Mouse (Mus musculus) C2C12 (cell line): ENCODE results near the gene Adgrl1.

ENCODE experiments used
- CEBPB ChIP-seq: IDR thresholded peaks from one replicate; pipeline ENCODE4 v1.6.1; 2011; ENCODE audit warnings: low read depth, mild to moderate bottlenecking, control low read depth, moderate library complexity
- CTCF ChIP-seq: IDR thresholded peaks from one replicate; pipeline ENCODE4 v1.5.1; 2011; ENCODE audit not compliant: control insufficient read depth, insufficient read depth, insufficient read length
- USF1 ChIP-seq: IDR thresholded peaks from one replicate; pipeline ENCODE4 v1.6.1; 2011; ENCODE audit warnings: low read depth, mild to moderate bottlenecking, control low read depth, moderate library complexity

GRCm38 (mm10) chr8:83902961-83903666, 3.2 kb downstream of the Adgrl1 start:
- TF ChIP-seq USF1 (no peak), CTCF (peak; percentile 5), CEBPB (no peak)
